Mouse (Mus musculus) adrenal gland, postnatal 4 days (tissue): ENCODE data around the gene Gm3336. TPM values are rescaled to one million over a fixed set of nuclear protein-coding genes. Genes with fewer than 3 reads are reported as not detected.

ENCODE experiments used
- DNase-seq, 2 experiments: peaks; one replicate each; pipeline ENCODE4 v3.0.0; 2021 to 2022; ENCODE audit warnings: low spot score in 2 of 2, mixed read lengths in 2 of 2
- long read RNA-seq, 2 experiments: library from polyadenylated mRNA; stranded (forward); transcript quantifications; one replicate each; pipeline ENCODE4 v2.0.0; 2021
- total RNA-seq, 2 experiments: library from RNA; stranded (reverse); gene quantifications; 2 replicates each; pipeline ENCODE4 v1.2.3; 2021

Gene Gm3336
- not detected for total RNA-seq
- long read RNA-seq, experiment 1: 0 reads
- long read RNA-seq, experiment 2: 0 reads

DNA sequence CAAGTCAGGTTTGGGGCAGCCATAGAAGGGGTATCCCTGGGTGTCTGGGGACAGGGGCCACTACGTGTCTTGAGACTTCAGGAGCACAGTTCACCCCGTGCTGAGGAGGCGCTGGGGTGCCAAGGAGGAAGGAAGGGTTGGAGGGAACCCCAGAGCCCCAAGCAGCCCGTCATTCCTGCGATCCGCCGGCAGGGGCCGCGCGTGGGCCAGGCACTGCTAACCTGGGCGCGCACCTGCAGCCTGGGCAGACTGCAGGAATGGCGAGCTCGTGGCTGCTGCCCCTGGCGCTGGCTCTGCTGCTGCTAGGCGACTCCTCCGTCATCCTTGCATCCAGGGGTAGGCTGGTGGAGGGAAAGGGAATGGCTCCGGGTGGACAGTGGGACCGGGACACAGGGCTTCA is at the start of gene Gm3336:
Gene Gm3336 (plus strand): TSS at position 247 of the 400 bp plus-strand sequence.
- no peak for DNase-seq

- DNase-seq: no peak
These were observed 46.6 kb upstream of the Gm3336 start for GRCm38 (mm10) chr8:70671615-70672324.

- no peak for DNase-seq
These were observed 45.8 kb upstream of the Gm3336 start for GRCm38 (mm10) chr8:70672325-70673078.

- peak; percentile 94 to 98 for DNase-seq
These were observed 45.1 kb upstream of the Gm3336 start, which contains the start of gene Lsm4 for GRCm38 (mm10) chr8:70673079-70673856. Gene Lsm4 (plus strand): TSS chr8:70673248.

DNA sequence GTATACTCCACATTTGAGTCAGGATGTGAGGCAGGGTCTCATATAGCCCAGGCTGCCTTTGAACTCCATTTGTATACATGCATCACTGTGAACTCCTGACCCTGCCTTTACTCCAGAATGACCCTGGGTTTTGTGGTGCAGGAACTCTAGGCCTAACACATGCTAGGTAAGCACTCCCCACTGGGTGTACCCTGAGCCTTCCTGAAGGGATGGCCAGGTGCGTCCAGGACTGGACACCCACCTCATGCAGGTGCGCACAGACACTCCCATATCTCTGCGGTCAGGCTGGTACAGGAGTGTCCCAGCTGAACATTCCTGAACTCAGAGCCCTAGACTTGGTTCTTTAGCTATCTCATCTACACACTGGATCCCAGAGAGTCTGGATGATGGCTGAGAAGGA is 44.2 kb upstream of the Gm3336 start:
- DNase-seq: no peak

GRCm38 (mm10) chr8:70674716-70675115 is 43.6 kb upstream of the Gm3336 start:
- no peak for DNase-seq

DNA sequence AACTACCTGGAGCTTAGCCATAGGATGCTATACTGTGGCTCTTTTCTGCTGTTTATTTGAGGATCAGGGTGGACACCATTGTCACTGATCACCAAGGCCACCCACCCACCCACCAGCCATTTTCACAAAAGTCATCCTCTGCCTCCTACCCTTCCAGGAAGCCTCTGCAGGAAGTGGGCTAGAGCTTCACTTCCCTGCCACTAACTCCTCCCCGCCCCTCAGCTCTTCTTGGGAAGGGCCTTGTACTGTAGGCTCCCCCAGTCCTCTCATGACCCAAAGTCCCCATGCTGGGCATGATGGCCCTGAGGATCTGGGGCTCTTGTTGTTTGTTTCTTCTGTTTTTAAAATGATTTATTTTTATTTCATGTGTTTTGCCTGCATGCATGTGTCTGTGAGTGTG is 43.0 kb upstream of the Gm3336 start:
- no peak for DNase-seq

- no peak for DNase-seq
These were observed 40.8 kb upstream of the Gm3336 start for GRCm38 (mm10) chr8:70677451-70678080.

DNA sequence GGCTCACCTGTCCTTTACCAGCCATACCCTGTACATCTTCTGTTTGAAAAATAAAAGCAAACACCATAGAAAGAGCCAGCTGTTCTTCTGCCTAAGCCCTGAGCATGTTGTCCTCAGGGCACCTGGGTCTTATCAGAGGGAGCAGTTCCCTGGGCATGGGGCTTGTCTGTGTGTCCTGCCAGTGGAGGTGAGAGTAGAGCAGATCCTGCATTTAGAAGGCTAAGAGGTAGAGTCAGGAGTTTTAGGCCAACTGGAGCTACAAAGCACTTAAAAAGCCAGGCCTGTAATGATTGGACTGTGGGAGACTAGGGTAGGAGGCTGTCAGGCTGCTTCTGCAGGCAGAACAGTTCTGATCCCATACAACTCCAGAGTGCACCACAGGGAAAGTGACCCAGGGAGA is 39.7 kb upstream of the Gm3336 start:
- DNase-seq: no peak

GRCm38 (mm10) chr8:70679404-70679803 is 38.9 kb upstream of the Gm3336 start:
- DNase-seq: no peak

GRCm38 (mm10) chr8:70680039-70680438 is 38.3 kb upstream of the Gm3336 start:
- DNase-seq: no peak

DNA sequence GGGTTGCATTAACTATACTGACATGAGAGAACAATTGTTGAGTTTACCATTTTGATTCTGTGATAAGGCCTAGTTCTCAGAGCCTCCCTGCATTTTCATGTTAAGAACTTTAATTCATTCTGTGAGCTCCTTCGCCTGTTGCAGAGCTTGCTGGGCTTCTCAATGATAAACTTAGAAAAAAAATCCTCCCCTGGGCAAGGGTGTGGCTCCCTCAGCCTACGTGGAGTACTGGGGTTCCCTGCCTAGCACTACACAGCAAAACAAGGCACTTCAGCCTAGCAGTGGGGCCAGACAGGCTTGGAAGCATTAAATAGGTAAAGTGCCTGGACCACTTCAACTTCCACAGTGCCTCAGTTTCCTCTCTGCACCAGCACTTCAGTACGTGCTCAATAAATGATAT is 36.9 kb upstream of the Gm3336 start:
- DNase-seq: no peak

DNA sequence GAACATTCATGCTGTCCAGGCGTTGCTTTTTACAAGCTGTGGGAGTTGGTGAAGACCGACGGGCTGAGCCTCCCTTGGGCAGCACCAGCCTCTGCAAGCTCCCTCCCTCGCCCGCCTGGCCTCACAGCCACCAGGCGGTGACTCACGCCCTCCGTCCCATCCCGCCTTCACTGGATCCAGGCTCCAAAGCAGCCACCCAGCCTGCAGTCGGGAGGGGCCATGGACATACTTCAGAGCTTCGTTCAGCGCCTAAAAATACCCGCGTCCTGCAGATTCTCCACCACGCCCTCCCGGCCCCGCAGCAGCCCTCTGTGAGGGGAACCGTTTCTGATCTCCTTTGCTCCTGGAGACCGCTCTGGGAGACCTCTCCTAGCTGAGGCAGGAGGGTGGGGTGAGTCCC is 36.1 kb upstream of the Gm3336 start:
- DNase-seq: peak; percentile 54 to 61

DNA sequence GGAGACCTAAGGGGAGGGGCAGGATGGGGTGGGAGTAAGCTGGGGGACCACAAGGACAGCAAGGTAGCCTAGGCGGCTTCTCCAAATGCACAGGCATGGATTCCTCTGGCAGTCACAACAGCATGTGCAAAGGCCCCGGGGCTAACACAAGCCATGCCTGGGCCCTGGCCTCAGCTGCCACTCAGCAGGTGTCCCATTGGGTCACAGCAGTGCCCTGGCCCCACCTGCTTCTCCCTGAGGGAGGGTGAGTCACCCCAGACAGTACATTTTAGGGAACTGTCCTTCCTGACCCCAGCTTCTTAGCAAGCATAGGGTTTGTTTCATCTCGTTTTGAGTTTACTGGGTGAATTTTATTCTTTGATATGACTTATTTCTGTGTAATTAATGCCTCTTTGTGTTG is 35.7 kb upstream of the Gm3336 start:
- no peak for DNase-seq

DNA sequence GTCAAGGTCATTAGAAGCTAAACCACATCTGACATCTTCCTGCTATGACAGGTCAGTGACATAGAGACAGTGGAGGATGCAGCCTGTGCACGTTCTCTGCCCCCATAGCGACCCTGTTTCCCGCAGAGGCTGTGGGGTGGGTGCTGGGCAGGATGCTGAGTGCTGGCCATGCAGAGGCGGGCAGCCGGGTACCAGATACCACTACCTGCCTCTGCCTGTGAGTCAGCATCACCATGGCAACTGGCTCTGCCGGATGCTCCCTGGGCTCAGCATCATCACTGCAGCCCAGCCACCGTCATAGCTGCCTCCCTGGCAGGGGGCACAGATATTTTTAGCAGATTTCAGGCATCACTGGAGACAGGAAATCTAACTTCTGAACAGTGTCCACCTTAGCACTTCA is 34.1 kb upstream of the Gm3336 start:
- no peak for DNase-seq

DNA sequence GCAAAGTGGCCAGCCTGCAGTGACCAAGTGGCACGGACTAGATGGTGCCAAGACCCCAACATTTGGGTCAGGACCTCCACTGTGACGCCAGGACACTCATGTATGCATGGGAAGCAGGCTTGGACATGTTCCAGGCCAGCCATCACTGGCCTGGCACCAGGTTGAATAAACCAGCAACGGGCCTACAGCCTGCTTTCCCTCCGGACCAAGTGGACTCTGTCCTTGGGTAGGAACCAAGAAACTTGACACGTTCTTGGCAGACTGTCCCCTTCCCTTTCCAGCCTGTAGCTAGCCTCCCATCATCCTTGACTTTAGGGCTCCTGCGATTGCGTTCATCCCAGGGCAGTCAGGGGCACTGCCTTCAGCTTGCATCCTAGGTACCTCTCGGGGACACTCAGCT is 30.8 kb upstream of the Gm3336 start:
- DNase-seq: peak in 1 of 2 experiments; percentile 57

GRCm38 (mm10) chr8:70688136-70688535 is 30.2 kb upstream of the Gm3336 start:
- no peak for DNase-seq

- DNase-seq: no peak
These were observed 28.4 kb upstream of the Gm3336 start for GRCm38 (mm10) chr8:70689892-70690390.

- no peak for DNase-seq
These were observed 27.1 kb upstream of the Gm3336 start for GRCm38 (mm10) chr8:70691230-70691629.

DNA sequence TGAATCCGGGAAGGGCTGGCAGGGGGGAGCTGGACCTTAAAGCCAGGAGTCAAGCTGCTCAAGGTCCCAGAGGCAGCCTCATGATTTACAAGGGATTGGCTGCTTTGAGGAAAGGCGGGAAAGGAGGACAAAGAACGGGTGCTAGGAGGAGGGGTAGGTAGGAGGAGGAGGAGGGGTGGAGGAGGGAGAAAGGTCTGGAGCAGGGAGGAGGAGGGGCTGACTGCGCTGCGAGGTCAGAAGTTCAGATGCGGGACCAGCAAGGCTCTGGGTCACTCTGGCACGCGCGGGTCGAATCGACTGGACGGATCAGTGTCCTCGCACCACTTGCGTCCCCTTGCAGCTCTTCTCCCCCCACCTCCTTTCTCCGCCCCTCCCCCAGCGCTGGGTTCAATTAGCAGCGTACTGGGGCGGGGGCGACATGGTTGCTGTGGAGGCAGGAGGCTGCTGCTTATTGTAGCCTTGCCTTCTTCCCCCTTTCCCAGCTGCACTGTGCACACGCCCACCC is 26.6 kb upstream of the Gm3336 start:
- DNase-seq: no peak

GRCm38 (mm10) chr8:70693636-70694035 is 24.7 kb upstream of the Gm3336 start:
- no peak for DNase-seq
